Mouse (Mus musculus): ENCODE measurements around the gene Tmem132d. TPM values are rescaled to one million over a fixed set of nuclear protein-coding genes. Genes with fewer than 3 reads are reported as not detected.
A peak's percentile ranks its signal among the peaks of the same experiment; 100 is the strongest.

The Tmem132d gene
- polyA plus RNA-seq, 1 experiment: not detected

GRCm38 (mm10) chr5:127830831-127831230 is 602.0 kb downstream of the Tmem132d start:
- Histone ChIP-seq H3K36me3 (ENCODE audit: control insufficient read depth, insufficient read depth, low read length) (no peaks in the 10 kb centered on the region), H3K27me3 (replicated peaks; ENCODE audit: control insufficient read depth, insufficient read depth, low read length) (no peaks in the 10 kb centered on the region), H3K4me3 (ENCODE audit: insufficient read depth, low read depth, low read length) (no peak overlapping the region), H3K4me1 (ENCODE audit: control insufficient read depth, insufficient read depth, low read length) (no peaks in the 10 kb centered on the region), H3K27ac (ENCODE audit: insufficient read depth, low read depth, low read length) (no peak overlapping the region)
- no peak for TF ChIP-seq POLR2A (IDR thresholded peaks at IDR 0.05; ENCODE audit: low read depth, low read length)
- no peak for TF ChIP-seq CTCF (conservative IDR thresholded peaks at IDR 0.05; ENCODE audit: insufficient read depth, insufficient read length, low read depth, low read length)
- 71% methylated on average over 1 of the region's 1 CpGs for WGBS
- DNase-seq: no peak

DNA sequence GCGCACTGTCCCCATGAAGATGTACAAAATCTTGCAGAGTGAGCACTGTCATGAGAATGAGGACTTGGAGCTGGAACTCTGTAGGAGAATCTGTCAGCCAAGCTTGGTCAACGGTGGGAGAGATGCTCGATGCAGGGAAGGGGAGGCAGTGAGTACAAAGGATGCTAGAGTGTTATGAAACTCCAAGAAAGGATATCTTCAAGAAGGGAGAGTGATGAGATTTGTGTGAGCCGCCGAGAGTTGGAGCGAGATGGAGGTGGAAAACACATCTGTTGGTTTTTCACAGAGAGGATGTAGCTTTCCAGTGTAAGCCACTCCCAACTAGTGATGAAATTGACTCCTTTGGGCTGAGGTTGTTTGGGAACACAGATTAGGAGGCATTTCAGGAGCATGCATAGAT is 604.1 kb downstream of the Tmem132d start:
- no peak overlapping the region for H3K27ac ChIP-seq (ENCODE audit: insufficient read depth, low read depth, low read length)
- no peaks in the 10 kb centered on the region for H3K36me3 ChIP-seq (ENCODE audit: control insufficient read depth, insufficient read depth, low read length)
- no peak for DNase-seq
- 91% methylated on average over 6 of the region's 6 CpGs for WGBS
- H3K4me3 ChIP-seq (ENCODE audit: insufficient read depth, low read depth, low read length): no peak overlapping the region
- no peaks in the 10 kb centered on the region for H3K27me3 ChIP-seq (replicated peaks; ENCODE audit: control insufficient read depth, insufficient read depth, low read length)
- TF ChIP-seq POLR2A (IDR thresholded peaks at IDR 0.05; ENCODE audit: low read depth, low read length) (no peak), CTCF (conservative IDR thresholded peaks at IDR 0.05; ENCODE audit: insufficient read depth, insufficient read length, low read depth, low read length) (no peak)
- no peaks in the 10 kb centered on the region for H3K4me1 ChIP-seq (ENCODE audit: control insufficient read depth, insufficient read depth, low read length)

GRCm38 (mm10) chr5:127821960-127822359 is 610.9 kb downstream of the Tmem132d start:
- DNase-seq: peak; percentile 5

DNA sequence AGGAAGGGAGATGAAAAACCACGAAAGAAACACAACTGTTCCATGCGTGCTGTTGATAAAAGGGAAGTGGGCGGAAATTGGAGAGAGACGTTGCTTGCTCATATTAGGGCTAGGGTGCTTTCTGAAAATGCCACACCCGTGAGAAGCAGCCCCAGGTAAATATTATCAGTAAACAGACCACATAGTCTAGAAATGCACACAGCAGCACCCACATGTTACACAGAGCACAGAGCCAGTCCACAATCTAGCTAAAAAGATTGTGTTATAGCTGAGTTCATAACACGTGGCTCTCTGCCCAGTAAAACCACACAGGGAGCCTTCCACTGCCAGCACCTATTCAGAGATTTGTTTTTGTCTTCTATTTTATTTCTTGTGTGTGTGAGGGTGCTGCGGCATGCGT is 617.6 kb downstream of the Tmem132d start:
- Histone ChIP-seq H3K27me3 (replicated peaks; ENCODE audit: control insufficient read depth, insufficient read depth, low read length) (no peaks in the 10 kb centered on the region), H3K4me1 (ENCODE audit: control insufficient read depth, insufficient read depth, low read length) (no peaks in the 10 kb centered on the region), H3K27ac (ENCODE audit: insufficient read depth, low read depth, low read length) (no peak overlapping the region), H3K36me3 (ENCODE audit: control insufficient read depth, insufficient read depth, low read length) (no peaks in the 10 kb centered on the region), H3K4me3 (ENCODE audit: insufficient read depth, low read depth, low read length) (no peak overlapping the region)
- 73% methylated on average over 8 of the region's 8 CpGs for WGBS
- TF ChIP-seq CTCF (conservative IDR thresholded peaks at IDR 0.05; ENCODE audit: insufficient read depth, insufficient read length, low read depth, low read length): no peak
- no peak for TF ChIP-seq POLR2A (IDR thresholded peaks at IDR 0.05; ENCODE audit: low read depth, low read length)
- no peak for DNase-seq

More at GRCm38 (mm10) chr5:127821960-127822359, 610.9 kb downstream of the Tmem132d start:
- H3K27me3 ChIP-seq (replicated peaks; ENCODE audit: control insufficient read depth, insufficient read depth, low read length): no peaks in the 10 kb centered on the region
- WGBS: 42% methylated on average over 1 of the region's 1 CpGs
- H3K36me3 ChIP-seq (ENCODE audit: control insufficient read depth, insufficient read depth, low read length): no peaks in the 10 kb centered on the region
- H3K4me1 ChIP-seq (ENCODE audit: control insufficient read depth, insufficient read depth, low read length): no peaks in the 10 kb centered on the region
- no peak overlapping the region for H3K4me3 ChIP-seq (ENCODE audit: insufficient read depth, low read depth, low read length)
- no peak overlapping the region for H3K27ac ChIP-seq (ENCODE audit: insufficient read depth, low read depth, low read length)
- TF ChIP-seq POLR2A (IDR thresholded peaks at IDR 0.05; ENCODE audit: low read depth, low read length) (no peak), CTCF (conservative IDR thresholded peaks at IDR 0.05; ENCODE audit: insufficient read depth, insufficient read length, low read depth, low read length) (no peak)

- no peaks in the 10 kb centered on the region for H3K27me3 ChIP-seq (replicated peaks; ENCODE audit: control insufficient read depth, insufficient read depth, low read length)
- DNase-seq: no peak
- 74% methylated on average over 3 of the region's 3 CpGs for WGBS
- H3K4me3 ChIP-seq (ENCODE audit: insufficient read depth, low read depth, low read length): no peak overlapping the region
- H3K27ac ChIP-seq (ENCODE audit: insufficient read depth, low read depth, low read length): no peak overlapping the region
- H3K4me1 ChIP-seq (ENCODE audit: control insufficient read depth, insufficient read depth, low read length): no peaks in the 10 kb centered on the region
- no peaks in the 10 kb centered on the region for H3K36me3 ChIP-seq (ENCODE audit: control insufficient read depth, insufficient read depth, low read length)
- TF ChIP-seq POLR2A (IDR thresholded peaks at IDR 0.05; ENCODE audit: low read depth, low read length) (no peak), CTCF (conservative IDR thresholded peaks at IDR 0.05; ENCODE audit: insufficient read depth, insufficient read length, low read depth, low read length) (no peak)
Measured at GRCm38 (mm10) chr5:127807419-127807818, 625.5 kb downstream of the Tmem132d start.

- no peak overlapping the region for H3K27ac ChIP-seq (ENCODE audit: insufficient read depth, low read depth, low read length)
- H3K36me3 ChIP-seq (ENCODE audit: control insufficient read depth, insufficient read depth, low read length): no peaks in the 10 kb centered on the region
- no peaks in the 10 kb centered on the region for H3K4me1 ChIP-seq (ENCODE audit: control insufficient read depth, insufficient read depth, low read length)
- no peak overlapping the region for H3K4me3 ChIP-seq (ENCODE audit: insufficient read depth, low read depth, low read length)
- 39% methylated on average over 12 of the region's 12 CpGs for WGBS
- TF ChIP-seq CTCF (conservative IDR thresholded peaks at IDR 0.05; ENCODE audit: insufficient read depth, insufficient read length, low read depth, low read length) (no peak), POLR2A (IDR thresholded peaks at IDR 0.05; ENCODE audit: low read depth, low read length) (no peak)
- H3K27me3 ChIP-seq (replicated peaks; ENCODE audit: control insufficient read depth, insufficient read depth, low read length): no peaks in the 10 kb centered on the region
- no peak for DNase-seq
Measured at GRCm38 (mm10) chr5:127806850-127807249, 626.0 kb downstream of the Tmem132d start.

DNA sequence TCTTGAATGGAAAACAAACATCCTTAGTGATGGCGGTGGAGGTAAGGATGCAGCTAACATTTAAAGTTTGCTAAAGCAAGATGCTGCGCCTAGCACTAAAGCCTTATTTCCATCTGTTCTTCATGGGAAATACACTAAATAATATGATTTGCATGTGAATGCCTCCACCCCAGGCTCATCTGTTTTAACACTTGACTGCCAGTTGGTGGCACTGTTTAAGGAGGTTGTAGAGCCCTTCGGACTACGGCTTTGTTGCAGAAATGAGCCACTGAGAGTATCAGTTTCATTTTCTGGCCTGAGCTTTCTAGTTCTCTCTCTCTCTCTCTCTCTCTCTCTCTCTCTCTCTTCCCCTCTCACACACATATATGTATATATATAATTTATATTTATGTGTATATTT is 632.0 kb downstream of the Tmem132d start:
- Histone ChIP-seq H3K27me3 (replicated peaks; ENCODE audit: control insufficient read depth, insufficient read depth, low read length) (no peaks in the 10 kb centered on the region), H3K27ac (ENCODE audit: insufficient read depth, low read depth, low read length) (no peak overlapping the region), H3K36me3 (ENCODE audit: control insufficient read depth, insufficient read depth, low read length) (no peaks in the 10 kb centered on the region), H3K4me3 (ENCODE audit: insufficient read depth, low read depth, low read length) (no peak overlapping the region), H3K4me1 (ENCODE audit: control insufficient read depth, insufficient read depth, low read length) (no peaks in the 10 kb centered on the region)
- TF ChIP-seq CTCF (conservative IDR thresholded peaks at IDR 0.05; ENCODE audit: insufficient read depth, insufficient read length, low read depth, low read length): no peak
- no peak for TF ChIP-seq POLR2A (IDR thresholded peaks at IDR 0.05; ENCODE audit: low read depth, low read length)
- no peak for DNase-seq
- WGBS: 70% methylated on average over 4 of the region's 4 CpGs
